In genomic region chr6:121099831-121100230, GRCm38 (mm10) we compare ENCODE assay signal across 16 mouse cellular contexts. TPM values are rescaled to one million over a fixed set of nuclear protein-coding genes. Genes with fewer than 3 reads are reported as not detected.
DNase-seq lines count a peak whose midpoint lies in the region; ATAC-seq and TF ChIP-seq lines count a peak whose summit lies in the region.
"Had no signal": no experiment of that assay in that cellular context is flagged by ENCODE, and none has a peak within 500 bp of the region (broad histone marks: within the 10 kb centered on the region; RNA-seq: fewer than 3 reads in every experiment).

No protein-coding gene starts in this region.

- no peak overlapping the region for H3K4me3 ChIP-seq in forebrain, postnatal 0 days (ENCODE audit: low read depth, low read length)
- H3K4me3 ChIP-seq in forebrain, embryonic 16.5 days (replicated peaks; ENCODE audit: low read length): no peak overlapping the region
- H3K4me3 ChIP-seq in hindbrain, embryonic 13.5 days: no peak overlapping the region
- no peak overlapping the region for H3K4me3 ChIP-seq in hindbrain, embryonic 11.5 days (ENCODE audit: low read depth, low read length)
- H3K4me3 ChIP-seq: forebrain, embryonic 10.5 days; midbrain, embryonic 15.5 days; stomach, embryonic 15.5 days had no signal

- no peaks in the 10 kb centered on the region for H3K27me3 ChIP-seq in forebrain, postnatal 0 days (ENCODE audit: insufficient read depth, low read length)
- no peaks in the 10 kb centered on the region for H3K27me3 ChIP-seq in forebrain, embryonic 16.5 days (replicated peaks; ENCODE audit: control insufficient read depth, insufficient read depth, low read length)
- no peaks in the 10 kb centered on the region for H3K27me3 ChIP-seq in hindbrain, embryonic 13.5 days
- no peaks in the 10 kb centered on the region for H3K27me3 ChIP-seq in hindbrain, embryonic 11.5 days (ENCODE audit: control insufficient read depth, insufficient read depth, low read length)
- H3K27me3 ChIP-seq: midbrain, embryonic 15.5 days; stomach, embryonic 15.5 days had no signal

- no peaks in the 10 kb centered on the region; the same call in 1 of the 2 replicates for H3K36me3 ChIP-seq in forebrain, postnatal 0 days (ENCODE audit: insufficient read depth)
- H3K36me3 ChIP-seq in forebrain, embryonic 16.5 days (ENCODE audit: control insufficient read depth, insufficient read depth): no peaks in the 10 kb centered on the region
- peaks cover 16% of the 10 kb centered on the region for H3K36me3 ChIP-seq in hindbrain, embryonic 13.5 days
- no peaks in the 10 kb centered on the region for H3K36me3 ChIP-seq in hindbrain, embryonic 11.5 days (ENCODE audit: control insufficient read depth, insufficient read depth, low read length)
- H3K36me3 ChIP-seq: midbrain, embryonic 15.5 days had no signal

- H3K4me1 ChIP-seq in forebrain, postnatal 0 days (ENCODE audit: insufficient read depth): peaks cover 10% of the 10 kb centered on the region; the same call in 1 of the 2 replicates
- H3K4me1 ChIP-seq in forebrain, embryonic 16.5 days (replicated peaks; ENCODE audit: control insufficient read depth, insufficient read depth, low read length): peaks cover 15% of the 10 kb centered on the region
- H3K4me1 ChIP-seq in hindbrain, embryonic 13.5 days (replicated peaks): peaks cover 52% of the 10 kb centered on the region
- H3K4me1 ChIP-seq in hindbrain, embryonic 11.5 days (replicated peaks; ENCODE audit: control insufficient read depth, insufficient read depth, low read length): no peaks in the 10 kb centered on the region

- peak overlapping the region; percentile 40; the same call in 1 of the 2 replicates for H3K27ac ChIP-seq in forebrain, postnatal 0 days (ENCODE audit: low read depth, low read length)
- H3K27ac ChIP-seq in forebrain, embryonic 16.5 days (ENCODE audit: low read length): no peak overlapping the region
- H3K27ac ChIP-seq in hindbrain, embryonic 13.5 days: peak overlapping the region; percentile 44
- H3K27ac ChIP-seq in hindbrain, embryonic 11.5 days (ENCODE audit: low read depth, low read length): no peak overlapping the region
- H3K27ac ChIP-seq: forebrain, embryonic 10.5 days; midbrain, embryonic 15.5 days; stomach, embryonic 15.5 days had no signal

- H3K4me2 ChIP-seq in forebrain, postnatal 0 days (ENCODE audit: low read depth): no peak overlapping the region
- no peak overlapping the region for H3K4me2 ChIP-seq in forebrain, embryonic 16.5 days (ENCODE audit: low read length)
- no peak overlapping the region for H3K4me2 ChIP-seq in hindbrain, embryonic 13.5 days
- no peak overlapping the region for H3K4me2 ChIP-seq in hindbrain, embryonic 11.5 days (replicated peaks; ENCODE audit: low read depth, low read length)
- H3K4me2 ChIP-seq: midbrain, embryonic 15.5 days; stomach, embryonic 15.5 days had no signal

- ATAC-seq in forebrain, postnatal 0 days: no peak
- no peak for ATAC-seq in forebrain, embryonic 16.5 days
- no peak for ATAC-seq in hindbrain, embryonic 13.5 days (ENCODE audit: low FRiP score)
- ATAC-seq in hindbrain, embryonic 11.5 days (ENCODE audit: low FRiP score): no peak
- ATAC-seq: midbrain, embryonic 15.5 days had no signal

- no peak for DNase-seq in forebrain, postnatal 0 days
- no peak for DNase-seq in hindbrain, embryonic 11.5 days (ENCODE audit: low spot score)
- peak; percentile 42 for DNase-seq in right cerebral cortex, adult 18-20 months
- no peak for DNase-seq in right cerebral cortex, postnatal 14 days
- DNase-seq in embryo, embryonic 9.5 days (ENCODE audit: extremely low spot score): no peak
- no peak for DNase-seq in adipocyte (ENCODE audit: low spot score)
- DNase-seq: cerebellum, adult 11 months; kidney, adult 2 months; kidney, postnatal 25 days; lung, postnatal 4 days; thymus, postnatal 14 days had no signal

- H3K9me3 ChIP-seq in forebrain, postnatal 0 days (ENCODE audit: low read length): no peaks in the 10 kb centered on the region
- no peaks in the 10 kb centered on the region for H3K9me3 ChIP-seq in forebrain, embryonic 16.5 days (ENCODE audit: control insufficient read depth, low read length)
- H3K9me3 ChIP-seq in hindbrain, embryonic 13.5 days: no peaks in the 10 kb centered on the region
- H3K9me3 ChIP-seq in hindbrain, embryonic 11.5 days (ENCODE audit: control insufficient read depth, low read length): no peaks in the 10 kb centered on the region
- H3K9me3 ChIP-seq: forebrain, embryonic 10.5 days; midbrain, embryonic 15.5 days; stomach, embryonic 15.5 days had no signal

- H3K9ac ChIP-seq in forebrain, postnatal 0 days: no peak overlapping the region; the same call in 1 of the 2 replicates
- no peak overlapping the region for H3K9ac ChIP-seq in forebrain, embryonic 16.5 days (replicated peaks; ENCODE audit: low read depth, low read length)
- H3K9ac ChIP-seq in hindbrain, embryonic 13.5 days: peak overlapping the region; percentile 46; the same call in 1 of the 2 replicates
- H3K9ac ChIP-seq in hindbrain, embryonic 11.5 days (ENCODE audit: low read depth, low read length): no peak overlapping the region
- H3K9ac ChIP-seq: midbrain, embryonic 15.5 days; stomach, embryonic 15.5 days had no signal

- no peak for TF ChIP-seq CTCF in forebrain, postnatal 0 days (IDR thresholded peaks at IDR 0.05; ENCODE audit: low read depth)

- WGBS in forebrain, postnatal 0 days: 82% methylated on average over 7 of the region's 7 CpGs
- WGBS in forebrain, embryonic 16.5 days: 89% methylated on average over 7 of the region's 7 CpGs
- 87% methylated on average over 7 of the region's 7 CpGs for WGBS in hindbrain, embryonic 13.5 days
- WGBS in hindbrain, embryonic 11.5 days: 85% methylated on average over 7 of the region's 7 CpGs

RNA-seq across cellular contexts. Expression of gene Mical3, which starts 31.0 kb away (rescaled TPM):
- 59.3 and 78.7 TPM in 2 replicates for total RNA-seq in forebrain, postnatal 0 days (2014; rRNA removed)
- 9.3 and 17.5 TPM in 2 replicates for polyA plus RNA-seq in forebrain, postnatal 0 days (2015; fragmentation: Nextera tagmentation; extraction: Ambion mirVana)
- 27.1 and 35.5 TPM in 2 replicates for polyA plus RNA-seq in forebrain, embryonic 16.5 days (2015; fragmentation: Nextera tagmentation; extraction: Ambion mirVana)
- polyA plus RNA-seq in hindbrain, embryonic 13.5 days (2015; fragmentation: Nextera tagmentation; extraction: Ambion mirVana): 33.8 and 34.5 TPM in 2 replicates
- 17.1 and 27.4 TPM in 2 replicates for polyA plus RNA-seq in hindbrain, embryonic 11.5 days (2014; fragmentation: Nextera tagmentation; extraction: Ambion mirVana)

Comparison
In these comparisons a context has a peak if more than half of its experiments do, and no peak if none do; other contexts are left out.
1. H3K27ac ChIP-seq: peak in forebrain, postnatal 0 days (single experiment) and hindbrain, embryonic 13.5 days (single experiment); none in forebrain, embryonic 16.5 days (single experiment) and hindbrain, embryonic 11.5 days (single experiment).